Mouse (Mus musculus): Measurements from ENCODE around the gene Mthfd1l.

Mthfd1l gene

GRCm38 (mm10) chr10:4153031-4153430, 180.1 kb downstream of the Mthfd1l start:
- DNase-seq (ENCODE audit: low spot score in 2 of 2) = no peak

GRCm38 (mm10) chr10:4154035-4154434, 181.1 kb downstream of the Mthfd1l start:
- DNase-seq (ENCODE audit: low spot score in 2 of 2) = no peak

- DNase-seq (ENCODE audit: low spot score in 2 of 2) = no peak
Observed at GRCm38 (mm10) chr10:4155521-4155920, 182.6 kb downstream of the Mthfd1l start.

GRCm38 (mm10) chr10:4158533-4158932, 185.6 kb downstream of the Mthfd1l start:
- DNase-seq (ENCODE audit: low spot score in 2 of 2) = no peak

- DNase-seq (ENCODE audit: low spot score in 2 of 2) = no peak
Observed at GRCm38 (mm10) chr10:4159541-4160090, 186.7 kb downstream of the Mthfd1l start.

GRCm38 (mm10) chr10:4160242-4160785, 187.4 kb downstream of the Mthfd1l start:
- no peak for DNase-seq (ENCODE audit: low spot score in 2 of 2)

GRCm38 (mm10) chr10:4162049-4162448, 189.1 kb downstream of the Mthfd1l start:
- DNase-seq (ENCODE audit: low spot score in 2 of 2) = no peak

GRCm38 (mm10) chr10:4162976-4163375, 190.1 kb downstream of the Mthfd1l start:
- no peak for DNase-seq (ENCODE audit: low spot score in 2 of 2)

- DNase-seq (ENCODE audit: low spot score in 2 of 2) = no peak
Observed at GRCm38 (mm10) chr10:4164681-4165080, 191.8 kb downstream of the Mthfd1l start.

- DNase-seq (ENCODE audit: low spot score in 2 of 2) = no peak
Observed at GRCm38 (mm10) chr10:4168222-4168798, 195.4 kb downstream of the Mthfd1l start.

GRCm38 (mm10) chr10:4174229-4174628, 201.3 kb downstream of the Mthfd1l start:
- no peak for DNase-seq (ENCODE audit: low spot score in 2 of 2)

- no peak for DNase-seq (ENCODE audit: low spot score in 2 of 2)
Observed at GRCm38 (mm10) chr10:4174717-4175116, 201.8 kb downstream of the Mthfd1l start.

- DNase-seq (ENCODE audit: low spot score in 2 of 2) = no peak
Observed at GRCm38 (mm10) chr10:4177285-4177684, 204.4 kb downstream of the Mthfd1l start.

GRCm38 (mm10) chr10:4179049-4179790, 206.3 kb downstream of the Mthfd1l start:
- no peak for DNase-seq (ENCODE audit: low spot score in 2 of 2)

GRCm38 (mm10) chr10:4181953-4182352, 209.0 kb downstream of the Mthfd1l start:
- no peak for DNase-seq (ENCODE audit: low spot score in 2 of 2)

- no peak for DNase-seq (ENCODE audit: low spot score in 2 of 2)
Observed at GRCm38 (mm10) chr10:4182406-4182805, 209.5 kb downstream of the Mthfd1l start.

GRCm38 (mm10) chr10:4188614-4189402, 215.9 kb downstream of the Mthfd1l start:
- DNase-seq (ENCODE audit: low spot score in 2 of 2) = no peak

- no peak for DNase-seq (ENCODE audit: low spot score in 2 of 2)
Observed at GRCm38 (mm10) chr10:4189422-4189821, 216.5 kb downstream of the Mthfd1l start.

- no peak for DNase-seq (ENCODE audit: low spot score in 2 of 2)
Observed at GRCm38 (mm10) chr10:4198978-4199377, 226.1 kb downstream of the Mthfd1l start.

GRCm38 (mm10) chr10:4199926-4200325, 227.0 kb downstream of the Mthfd1l start:
- no peak for DNase-seq (ENCODE audit: low spot score in 2 of 2)

- no peak for DNase-seq (ENCODE audit: low spot score in 2 of 2)
Observed at GRCm38 (mm10) chr10:4200546-4201104, 227.7 kb downstream of the Mthfd1l start.

GRCm38 (mm10) chr10:4201141-4201540, 228.2 kb downstream of the Mthfd1l start:
- DNase-seq (ENCODE audit: low spot score in 2 of 2) = no peak

All from thymus, postnatal 10 days (tissue).